Mouse (Mus musculus) cerebellum, adult 18-20 months (tissue): ENCODE measurements around the gene Zkscan5.
A peak's percentile ranks its signal among the peaks of the same experiment; 100 is the strongest.
"Not testable (repeated sequence)": the region's sequence is repeated elsewhere in the genome, so short reads cannot be mapped to it uniquely, and the experiment has no call there.

Experiments used
- DNase-seq, 2 experiments: peaks; one replicate each; pipeline ENCODE4 v3.0.0; 2021

Zkscan5 gene

DNA sequence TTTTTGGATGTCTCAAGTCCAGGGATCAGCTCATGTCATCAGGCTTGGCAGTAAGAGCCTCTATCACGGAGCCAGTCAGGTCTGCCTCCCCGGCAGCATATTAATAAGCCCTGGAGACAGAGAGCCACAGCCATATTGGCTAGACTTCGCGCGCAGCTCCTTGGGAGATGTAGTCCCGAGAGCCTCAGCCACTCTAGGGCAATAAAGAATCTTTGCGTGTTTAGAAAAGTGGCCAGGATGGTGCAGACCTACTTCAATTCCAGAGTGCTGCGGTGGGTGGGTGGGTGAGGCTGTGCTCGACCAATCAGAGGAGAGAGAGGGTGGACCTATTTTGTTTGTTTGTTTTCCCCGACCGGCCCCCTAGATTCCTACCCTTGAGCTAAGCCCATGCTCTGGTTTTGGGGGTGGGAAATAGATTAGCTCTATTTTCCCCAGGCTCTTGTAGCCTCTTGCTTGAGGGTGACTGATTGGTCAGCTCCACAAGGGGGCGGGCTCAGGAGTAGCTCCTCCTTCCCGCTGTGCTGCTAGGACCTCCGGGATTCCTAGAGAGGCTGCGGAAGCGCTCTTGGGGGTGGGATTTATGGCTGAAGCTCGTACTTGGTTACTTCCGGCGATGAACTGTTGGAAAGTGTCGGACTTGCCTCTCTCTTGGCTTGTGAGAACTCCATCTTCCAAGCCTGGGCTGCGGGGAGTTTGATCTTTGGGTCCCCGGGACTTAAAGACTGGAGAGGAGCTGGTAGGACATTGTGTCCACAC is at the start of gene Zkscan5:
Gene Zkscan5, plus strand, starts transcription at position 627 of the 756 bp plus-strand sequence.
- peak; percentile 97 to 99 for DNase-seq

DNA sequence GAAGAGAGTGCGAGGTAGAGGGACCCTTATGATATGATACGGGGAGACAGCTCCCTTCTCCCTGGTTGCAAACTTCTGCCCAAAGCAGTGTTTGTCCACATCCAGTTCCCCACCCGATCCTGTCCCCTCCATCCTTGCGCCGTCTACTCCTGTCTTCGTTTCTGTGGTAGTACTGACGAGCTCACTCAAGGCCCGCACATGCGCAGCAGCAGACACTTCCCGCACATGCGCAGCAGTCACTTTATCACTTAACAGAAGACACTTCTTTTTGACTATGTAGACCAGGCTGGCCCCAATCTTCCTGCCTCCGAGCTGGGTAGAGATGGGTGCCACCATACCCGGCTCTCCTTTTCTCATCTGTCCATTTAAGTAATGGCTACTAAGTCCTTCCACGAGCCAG is 43.0 kb upstream of the Zkscan5 start:
- DNase-seq: no peak

DNA sequence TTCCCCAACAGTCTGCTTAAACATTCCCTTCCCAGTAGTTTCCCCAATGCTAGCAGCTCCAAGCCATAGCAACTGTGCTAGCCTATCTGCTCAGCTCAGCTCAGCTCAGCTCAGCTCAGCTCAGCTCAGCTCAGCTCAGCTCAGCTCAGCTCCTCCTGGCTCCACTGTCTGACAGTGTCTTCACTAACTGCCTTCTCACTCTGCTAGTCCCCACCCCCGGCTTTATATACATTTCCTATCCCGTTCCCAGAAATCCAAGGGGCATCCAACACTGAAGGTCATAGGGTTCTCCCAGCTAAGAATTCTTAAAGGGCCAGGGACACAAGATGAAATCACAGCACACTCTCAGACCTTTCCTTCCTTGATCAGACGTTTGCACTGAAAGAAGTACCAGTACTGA is 39.7 kb upstream of the Zkscan5 start:
- no peak for DNase-seq

DNA sequence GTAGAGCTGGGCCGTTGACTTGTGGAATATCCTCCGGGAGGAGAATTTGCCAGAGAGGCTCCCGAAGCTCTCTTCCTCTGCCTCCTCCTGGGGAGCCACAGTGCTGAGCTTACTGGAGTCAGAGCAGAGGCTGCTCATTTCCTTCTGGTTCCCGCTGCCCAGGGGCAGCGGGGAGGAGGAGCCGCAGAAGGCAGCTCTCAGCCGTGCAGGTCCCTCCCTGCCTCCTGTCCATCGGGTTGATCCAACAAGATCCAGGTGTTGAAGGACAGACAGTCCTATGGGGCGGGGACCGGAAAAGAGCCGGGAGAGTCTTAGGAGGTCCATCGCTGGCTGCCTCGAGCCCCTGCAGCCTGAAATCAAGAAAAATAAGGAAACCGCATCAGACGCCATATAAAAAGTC is 39.2 kb upstream of the Zkscan5 start:
- DNase-seq: no peak

DNA sequence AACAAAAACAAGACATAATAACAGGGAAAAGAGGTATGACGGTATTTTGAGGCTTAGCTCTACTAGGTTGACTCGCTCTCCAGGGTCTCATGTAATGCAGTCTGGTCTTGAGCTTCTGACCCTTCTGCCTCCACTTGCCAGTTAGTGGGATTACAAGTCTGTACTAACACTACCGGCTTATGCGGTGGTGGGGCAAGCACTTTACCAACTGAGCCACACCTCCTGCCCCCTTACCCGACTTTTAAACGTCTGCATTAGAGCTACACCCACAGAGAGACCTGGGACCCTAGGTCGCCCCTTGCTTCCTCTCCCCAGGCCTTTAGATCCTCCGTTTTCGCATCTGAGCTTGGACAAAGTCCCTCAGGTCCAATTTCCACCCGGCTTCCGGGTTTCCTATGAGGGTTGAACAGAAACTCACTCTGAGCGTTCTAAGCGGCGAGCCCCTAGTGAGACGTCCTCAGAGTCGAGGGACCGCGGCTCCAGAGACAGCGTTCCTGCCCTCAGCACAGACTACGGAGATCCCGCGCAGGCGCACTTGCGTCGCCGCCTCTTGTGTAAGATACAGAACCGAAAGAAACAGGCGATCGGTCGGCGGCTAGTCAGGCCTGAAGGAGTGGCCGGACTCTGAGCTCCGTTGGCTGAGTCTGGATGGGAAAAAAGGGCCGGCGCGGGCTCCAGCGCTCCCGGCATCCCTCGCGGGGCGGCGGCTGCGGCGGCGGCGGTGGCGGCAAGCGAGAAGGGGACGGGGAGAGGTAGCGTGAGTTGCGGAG is 37.6 kb upstream of the Zkscan5 start, which contains the start of the genes Ptcd1 and Cpsf4:
Gene Ptcd1, minus strand, starts transcription at position 573 of the 770 bp plus-strand sequence.
Gene Cpsf4, plus strand, starts transcription at position 678 of the 770 bp plus-strand sequence.
- DNase-seq: peak; percentile 99

DNA sequence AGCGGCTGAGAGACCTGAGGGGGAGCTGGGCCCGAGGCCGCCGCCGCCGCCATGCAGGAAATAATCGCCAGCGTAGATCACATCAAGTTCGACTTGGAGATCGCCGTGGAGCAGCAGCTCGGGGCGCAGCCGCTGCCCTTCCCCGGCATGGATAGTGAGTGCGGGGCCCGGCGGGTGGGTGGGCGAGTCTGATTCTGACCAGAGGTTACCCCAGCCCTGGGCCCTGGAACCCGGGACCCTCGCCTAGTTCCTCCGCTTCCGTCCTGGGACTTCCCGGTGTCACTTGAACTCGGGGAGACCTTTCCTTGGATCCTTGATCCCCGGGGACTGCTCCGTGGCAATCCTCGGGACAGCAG is 37.1 kb upstream of the Zkscan5 start:
- no peak for DNase-seq

DNA sequence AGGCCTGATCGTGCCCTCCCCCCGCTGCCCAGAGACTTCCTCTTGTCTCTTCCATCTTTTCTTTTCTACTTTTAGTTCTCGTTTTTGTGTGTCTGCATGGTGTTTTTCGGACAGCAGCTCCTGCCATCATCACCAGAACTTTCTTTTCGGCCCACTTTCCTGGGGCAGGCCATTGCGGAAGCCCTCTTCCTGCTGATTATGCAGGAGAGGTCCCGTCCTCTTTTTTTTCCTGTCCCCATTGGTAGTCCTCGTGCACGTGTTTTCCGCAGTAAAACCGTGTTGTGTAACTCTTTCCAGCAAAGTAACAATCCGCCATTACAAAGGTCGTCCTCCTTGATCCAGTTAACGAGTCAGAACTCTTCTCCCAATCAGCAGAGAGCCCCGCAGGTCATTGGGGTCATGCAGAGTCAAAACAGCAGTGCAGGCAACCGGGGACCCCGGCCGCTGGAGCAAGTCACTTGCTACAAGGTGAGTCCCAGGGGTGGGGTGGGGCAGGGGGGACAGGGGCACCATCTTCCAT is 25.8 kb upstream of the Zkscan5 start:
- no peak for DNase-seq

DNA sequence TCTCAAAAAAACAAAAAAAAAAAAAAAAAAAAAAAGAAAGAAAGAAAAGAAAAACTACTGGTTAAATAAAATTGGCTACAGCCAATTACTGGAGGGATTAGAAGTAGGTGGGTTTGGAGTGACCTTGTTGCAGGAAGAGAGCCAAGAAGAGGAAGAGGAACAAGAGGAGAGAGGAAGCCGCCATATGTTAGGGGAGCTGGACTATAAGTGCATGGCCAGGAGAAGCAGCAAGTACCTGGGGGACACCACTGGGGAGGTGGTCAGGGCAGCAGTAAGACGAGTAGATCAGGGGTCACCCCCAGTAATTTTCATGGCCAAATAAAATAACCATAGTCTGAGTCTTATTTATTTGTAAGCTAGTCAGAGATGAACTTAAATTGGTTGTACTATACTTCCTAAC is 19.1 kb upstream of the Zkscan5 start:
- no peak for DNase-seq

DNA sequence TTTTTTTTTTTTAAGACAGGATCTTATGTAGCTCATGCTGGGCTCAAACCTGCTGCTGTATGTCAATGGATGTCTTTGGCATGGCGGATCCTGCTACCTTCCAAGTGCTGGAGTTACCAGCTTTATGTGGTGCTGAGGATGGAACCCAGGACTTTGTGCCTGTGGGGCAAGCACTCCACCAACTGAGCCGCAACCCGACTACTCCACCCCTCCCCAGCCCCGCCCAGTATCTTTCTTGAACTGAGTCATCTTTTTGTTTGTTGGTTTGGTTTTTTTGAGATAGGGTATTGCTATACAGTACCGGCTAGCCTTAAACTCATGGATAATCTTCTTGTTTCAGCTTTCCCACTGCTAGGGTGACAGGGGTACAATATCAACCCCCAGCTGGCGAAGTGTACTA is 14.9 kb upstream of the Zkscan5 start:
- no peak for DNase-seq

DNA sequence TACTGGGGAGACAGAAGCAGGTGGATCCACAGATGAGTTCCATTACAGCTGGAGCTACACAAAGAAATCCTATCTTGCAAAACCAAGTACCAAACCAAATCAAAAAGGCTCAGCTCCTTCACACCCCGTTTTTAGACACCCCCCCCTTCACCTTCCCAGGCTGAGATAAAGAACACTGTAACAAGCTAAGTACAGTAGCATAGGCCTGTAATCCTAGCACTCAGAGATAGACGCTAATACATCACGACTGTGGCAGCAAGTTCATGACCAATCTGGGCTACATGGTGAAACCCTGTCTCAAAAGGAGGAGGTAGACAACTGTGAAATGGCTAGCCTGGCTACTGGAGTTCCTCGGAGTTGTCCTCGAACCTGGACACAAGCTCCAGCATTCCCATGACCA is 14.0 kb upstream of the Zkscan5 start:
- DNase-seq: no peak

DNA sequence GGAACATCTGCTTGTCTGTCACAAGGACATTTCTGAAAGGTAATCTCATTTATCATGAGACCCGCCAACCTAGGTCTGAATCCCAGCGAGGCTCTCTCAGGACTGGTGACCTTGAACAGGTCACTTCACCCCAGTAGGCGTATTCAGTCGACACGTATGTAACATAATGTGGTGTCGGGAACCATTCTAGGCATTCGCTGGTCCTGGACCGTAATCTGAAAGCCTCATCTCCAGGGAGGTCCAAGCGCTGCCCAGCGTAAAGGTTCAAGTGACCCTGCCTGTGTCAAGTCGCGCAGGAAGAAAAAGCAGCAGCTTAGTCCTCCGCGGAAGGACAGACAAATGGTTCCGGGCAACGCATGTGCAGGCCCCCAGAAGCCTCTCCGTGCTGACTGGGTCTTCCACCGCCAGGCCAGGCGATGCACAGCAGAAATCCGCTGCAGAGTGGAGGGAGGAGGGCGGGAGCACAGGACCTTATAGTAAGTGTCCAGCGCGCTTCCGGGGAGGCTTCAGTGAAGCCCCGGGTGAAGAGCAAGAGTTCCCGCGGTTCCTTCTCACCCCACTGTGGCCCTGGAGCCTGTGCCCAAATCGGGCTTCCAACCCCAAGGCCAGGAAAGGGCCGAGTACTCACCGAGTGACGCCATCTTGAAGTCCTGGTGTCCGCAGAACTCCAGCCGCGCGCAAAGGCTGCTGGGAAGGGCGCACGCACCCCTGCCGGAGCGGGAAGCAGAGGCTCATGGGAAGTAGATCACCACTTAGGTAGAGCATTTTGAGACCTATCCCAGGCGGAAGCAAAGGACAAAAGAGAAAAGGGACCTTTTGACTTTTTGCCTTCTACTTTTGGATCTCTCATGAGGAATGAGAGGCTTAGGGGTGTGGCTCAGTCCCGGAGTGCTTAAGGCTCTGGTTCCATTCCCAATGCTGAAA is 13.2 kb upstream of the Zkscan5 start:
- peak; percentile 95 for DNase-seq

DNA sequence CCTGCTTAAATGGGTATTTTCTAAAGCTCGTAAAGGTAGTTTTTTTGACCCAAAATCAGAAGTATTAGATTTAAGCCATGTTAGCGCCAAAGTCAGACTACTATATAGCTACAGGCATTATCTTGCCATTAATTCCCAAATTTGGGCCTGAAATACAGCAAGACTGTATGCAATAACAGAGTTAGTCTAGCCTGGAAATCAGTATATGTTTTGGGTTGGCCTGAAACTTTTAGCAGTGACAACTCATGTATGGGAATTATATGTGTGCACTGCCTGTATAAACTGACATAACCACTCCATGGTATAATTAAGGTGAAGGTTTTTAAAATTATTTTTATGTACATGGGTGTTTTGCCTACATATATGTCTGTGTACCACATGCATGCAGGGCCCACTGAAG is 12.4 kb upstream of the Zkscan5 start, which contains the start of gene Atp5j2:
Gene Atp5j2, minus strand, starts transcription at position 101 of the 400 bp plus-strand sequence.
- DNase-seq: no peak

DNA sequence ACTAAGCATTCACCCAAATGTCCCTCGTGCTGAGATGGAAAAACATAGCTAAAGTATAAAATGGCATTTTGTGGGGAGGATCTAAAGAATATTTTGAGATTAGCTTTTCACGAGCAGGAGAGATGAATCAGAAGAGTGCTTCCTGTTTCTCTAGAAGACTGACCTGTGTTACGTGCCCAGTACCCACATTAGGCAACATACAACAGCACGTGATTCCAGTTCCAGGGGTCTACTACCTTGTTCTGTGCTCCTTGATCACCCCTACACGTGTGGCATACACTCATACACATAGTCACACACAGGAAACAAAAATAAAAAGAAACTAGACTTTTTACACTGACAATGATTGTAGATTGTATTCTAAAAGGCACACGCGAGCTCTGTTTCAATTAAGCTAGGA is 4.0 kb upstream of the Zkscan5 start:
- DNase-seq: no peak

DNA sequence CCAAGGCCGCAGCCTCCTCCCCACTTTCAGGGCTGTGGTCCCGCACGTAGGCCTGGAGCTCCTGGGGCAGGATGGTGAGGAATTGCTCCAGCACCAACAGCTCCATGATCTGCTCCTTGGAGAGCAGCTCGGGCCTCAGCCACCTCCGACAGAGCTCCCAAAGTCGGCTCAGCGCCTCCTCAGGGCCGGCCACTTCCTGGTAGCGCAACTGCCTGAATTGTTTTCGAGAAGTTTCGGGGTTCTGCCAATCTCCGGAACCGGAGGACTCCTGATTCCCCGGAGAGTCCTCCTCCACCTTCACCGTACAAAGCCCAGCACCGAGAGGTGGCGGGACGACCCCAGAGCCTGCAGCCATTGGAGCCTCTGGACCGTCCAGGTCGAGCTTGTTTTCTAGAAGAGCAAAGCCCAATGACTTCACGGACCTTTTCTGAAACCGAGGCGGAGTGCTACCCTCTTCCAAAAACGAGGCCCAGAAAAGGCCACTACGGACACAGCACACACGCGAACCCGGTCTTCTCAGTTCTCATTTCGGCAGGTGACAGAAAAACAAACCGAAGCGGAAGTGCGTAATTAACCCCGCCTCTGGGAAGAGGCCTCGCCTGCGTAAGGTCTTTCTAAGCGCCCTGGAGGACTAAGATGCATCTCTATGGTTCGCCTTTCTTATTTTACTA is 2.9 kb upstream of the Zkscan5 start, which contains the start of gene Zkscan14:
Gene Zkscan14, minus strand, starts transcription at position 548 of the 671 bp plus-strand sequence.
- peak; percentile 80 to 85 for DNase-seq

DNA sequence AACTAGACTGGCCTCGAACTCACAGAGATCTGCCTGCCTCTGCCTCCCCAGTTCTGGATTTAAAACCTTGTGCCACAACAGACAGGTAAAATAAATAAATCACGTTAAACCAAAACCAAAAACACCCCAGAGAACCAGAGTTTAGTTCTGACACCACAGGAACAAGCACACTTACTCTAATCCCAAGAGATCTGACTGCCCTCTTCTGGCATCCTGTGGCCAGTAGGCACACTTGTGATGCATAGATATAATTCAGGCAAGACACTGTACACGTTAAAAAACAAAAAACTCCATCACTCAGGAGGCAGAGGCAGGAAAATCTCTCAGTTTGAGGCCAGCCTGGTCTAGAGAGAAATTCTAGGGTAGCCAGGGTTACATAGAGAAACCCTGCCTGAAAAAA is 1.9 kb upstream of the Zkscan5 start:
- no peak for DNase-seq

DNA sequence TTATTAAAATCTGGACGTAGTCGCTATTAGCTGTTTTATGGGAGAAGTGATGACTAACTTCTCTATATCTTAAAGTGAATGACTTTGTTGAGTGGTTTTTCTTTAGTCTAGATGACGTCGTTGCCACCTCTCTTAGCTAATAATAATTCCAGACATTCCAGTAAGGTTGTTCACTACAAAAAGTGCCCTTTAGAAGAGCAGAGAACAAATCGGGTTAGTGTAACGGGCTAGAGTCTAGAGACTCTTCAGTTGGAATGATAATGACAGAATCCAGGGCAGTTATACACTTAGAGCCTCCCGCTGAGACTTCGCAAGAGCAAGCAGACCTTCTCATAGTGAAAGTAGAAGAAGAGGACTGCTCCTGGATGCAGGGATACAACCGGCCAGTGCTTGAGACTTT is 679 bp downstream of the Zkscan5 start:
- DNase-seq: no peak

DNA sequence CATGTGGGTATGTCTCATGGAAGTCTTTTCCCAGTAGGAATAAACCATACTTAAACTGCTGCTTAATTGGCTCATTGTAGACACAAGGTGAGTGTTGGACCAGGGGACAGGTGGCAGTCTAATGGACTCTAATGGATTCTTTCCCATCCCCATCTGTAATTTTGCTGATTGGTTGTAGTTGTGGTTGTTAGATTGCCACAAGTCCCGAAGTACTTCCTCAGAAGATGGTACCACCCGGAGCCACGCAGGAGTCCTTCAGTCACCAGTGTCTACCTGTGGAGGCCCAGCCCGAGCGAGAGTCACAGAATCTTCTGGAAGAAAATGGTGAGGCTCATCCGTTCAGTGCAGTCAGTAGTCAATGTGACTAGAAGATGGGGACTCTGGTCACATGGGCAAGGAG is 3.0 kb downstream of the Zkscan5 start:
- no peak for DNase-seq

DNA sequence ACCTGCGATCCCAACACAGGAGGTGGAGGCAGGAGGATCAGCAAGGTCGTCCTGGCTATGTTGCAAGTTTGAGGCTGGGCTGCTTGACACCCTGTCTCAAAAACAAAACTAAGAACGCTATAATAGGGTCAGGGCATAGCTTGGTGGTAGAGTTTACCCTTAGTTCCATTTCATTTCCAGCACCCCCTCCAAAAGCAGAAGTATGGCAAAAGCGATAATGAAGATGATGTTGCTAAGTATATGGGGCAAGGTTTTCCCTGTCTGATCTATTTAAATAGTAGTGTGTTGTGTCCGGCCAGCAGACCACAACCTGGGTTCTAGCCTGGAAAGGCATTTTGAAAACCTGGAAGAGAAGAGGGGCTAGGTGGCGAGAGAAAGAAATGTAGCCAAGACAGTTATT is 3.6 kb downstream of the Zkscan5 start:
- no peak for DNase-seq

DNA sequence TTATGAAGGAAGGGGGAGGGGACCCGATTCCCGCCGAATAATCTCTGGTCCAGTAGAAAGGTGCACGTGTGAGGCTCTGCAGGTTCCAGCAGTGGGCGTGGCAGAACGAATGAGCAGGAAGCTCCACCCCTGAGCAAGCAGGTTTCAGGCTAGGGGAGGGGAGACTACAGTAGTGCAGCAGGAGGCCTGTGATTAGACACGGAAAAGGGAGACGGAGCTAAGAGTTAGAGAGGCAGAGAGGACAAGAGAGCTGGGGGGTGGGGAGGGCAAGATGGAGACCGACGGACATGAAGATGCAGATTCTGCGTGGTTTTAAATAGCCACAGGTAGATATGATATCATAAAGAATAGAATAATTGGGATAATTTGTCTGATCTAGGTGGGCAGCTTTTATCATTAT is 4.0 kb downstream of the Zkscan5 start:
- not testable (repeated sequence) for DNase-seq

DNA sequence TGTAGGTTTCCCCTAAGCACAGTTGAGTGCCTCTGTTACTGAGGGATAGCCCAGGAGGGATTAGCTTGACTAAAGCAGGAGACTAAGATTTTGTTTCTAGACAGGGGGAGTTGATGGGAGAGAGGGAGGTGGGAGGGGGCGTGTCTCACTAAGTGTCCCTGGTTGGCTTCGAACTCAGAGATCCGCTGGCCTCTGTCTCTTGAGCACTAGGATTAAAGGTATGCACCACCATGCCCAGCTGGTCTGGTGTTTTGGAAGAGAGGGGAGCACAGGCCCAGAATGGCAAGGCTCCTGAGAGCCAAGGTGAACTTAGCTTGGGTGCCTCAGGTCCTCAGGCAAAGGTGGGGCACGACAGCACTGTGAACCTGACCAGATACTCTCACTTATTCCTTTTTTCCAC is 7.0 kb downstream of the Zkscan5 start:
- no peak for DNase-seq

DNA sequence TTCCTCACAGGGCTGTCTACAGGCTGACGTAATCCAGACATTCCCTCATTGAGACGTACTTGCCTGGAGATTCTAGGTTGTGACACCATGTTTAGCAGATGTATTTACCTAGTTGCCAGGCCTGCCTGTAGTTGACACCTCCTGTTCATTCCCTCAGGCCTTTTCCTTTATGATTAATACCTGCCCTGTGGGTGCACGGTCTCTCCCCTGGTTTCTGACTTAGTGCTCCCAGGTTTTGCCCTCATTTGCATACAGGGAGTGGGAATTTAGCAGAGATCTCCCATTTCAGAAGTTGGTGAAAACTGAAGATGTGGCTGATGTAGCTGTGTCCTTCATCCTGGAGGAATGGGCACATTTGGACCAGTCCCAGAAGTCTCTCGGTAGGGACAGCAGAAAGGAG is 7.9 kb downstream of the Zkscan5 start:
- DNase-seq: no peak

DNA sequence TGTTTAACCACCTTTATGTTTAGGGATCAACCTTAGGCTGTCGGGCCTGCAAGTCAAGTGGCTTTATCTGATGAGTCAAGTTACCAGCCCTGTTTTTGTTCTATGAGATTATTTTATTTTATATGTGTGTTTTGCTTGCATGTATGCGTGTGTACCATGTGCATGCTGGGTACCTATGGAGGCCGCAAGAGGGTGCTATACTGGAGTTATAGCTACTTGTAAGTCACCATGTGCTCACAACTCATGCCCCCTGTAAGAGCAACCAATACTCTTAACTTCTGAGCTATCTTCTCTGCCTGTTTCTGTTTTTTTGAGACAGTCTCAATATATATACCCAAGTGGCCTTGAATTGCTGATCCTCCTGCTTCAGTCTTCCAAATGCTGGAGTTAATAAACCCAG is 9.1 kb downstream of the Zkscan5 start:
- DNase-seq: no peak
